Mouse (Mus musculus): ENCODE results near the gene Gnas.

Gene Gnas

GRCm38 (mm10) chr2:174284011-174284410 lies at the start of gene Gnas:
TSS of gene Gnas (plus strand) at chr2:174284320.
- peak in 1 of 2 experiments; percentile 35 for DNase-seq (ENCODE audit: low spot score in 2 of 2)

- no peak for DNase-seq (ENCODE audit: low spot score in 2 of 2)
Measured at GRCm38 (mm10) chr2:174242431-174242830, 41.7 kb upstream of the Gnas start.

GRCm38 (mm10) chr2:174251963-174252362 lies 32.2 kb upstream of the Gnas start:
- DNase-seq (ENCODE audit: low spot score in 2 of 2): no peak

GRCm38 (mm10) chr2:174257312-174257711 lies 26.8 kb upstream of the Gnas start:
- DNase-seq (ENCODE audit: low spot score in 2 of 2): no peak

- DNase-seq (ENCODE audit: low spot score in 2 of 2): no peak
Measured at GRCm38 (mm10) chr2:174260004-174260403, 24.1 kb upstream of the Gnas start.

GRCm38 (mm10) chr2:174260908-174261800 lies 23.0 kb upstream of the Gnas start:
- no peak for DNase-seq (ENCODE audit: low spot score in 2 of 2)

GRCm38 (mm10) chr2:174261801-174262200 lies 22.3 kb upstream of the Gnas start:
- DNase-seq (ENCODE audit: low spot score in 2 of 2): no peak

- DNase-seq (ENCODE audit: low spot score in 2 of 2): peak in 1 of 2 experiments; percentile 32
Measured at GRCm38 (mm10) chr2:174263110-174263815, 20.9 kb upstream of the Gnas start.

- no peak for DNase-seq (ENCODE audit: low spot score in 2 of 2)
Measured at GRCm38 (mm10) chr2:174264248-174264647, 19.9 kb upstream of the Gnas start.

- DNase-seq (ENCODE audit: low spot score in 2 of 2): no peak
Measured at GRCm38 (mm10) chr2:174270416-174270815, 13.7 kb upstream of the Gnas start.

- no peak for DNase-seq (ENCODE audit: low spot score in 2 of 2)
Measured at GRCm38 (mm10) chr2:174271459-174271858, 12.7 kb upstream of the Gnas start.

- DNase-seq (ENCODE audit: low spot score in 2 of 2): no peak
Measured at GRCm38 (mm10) chr2:174273131-174273530, 11.0 kb upstream of the Gnas start.

- DNase-seq (ENCODE audit: low spot score in 2 of 2): no peak
Measured at GRCm38 (mm10) chr2:174273961-174274360, 10.2 kb upstream of the Gnas start.

- DNase-seq (ENCODE audit: low spot score in 2 of 2): no peak
Measured at GRCm38 (mm10) chr2:174279771-174280170, 4.3 kb upstream of the Gnas start.

GRCm38 (mm10) chr2:174283341-174283740 lies 779 bp upstream of the Gnas start:
- no peak for DNase-seq (ENCODE audit: low spot score in 2 of 2)

- DNase-seq (ENCODE audit: low spot score in 2 of 2): no peak
Measured at GRCm38 (mm10) chr2:174284807-174285457, 812 bp downstream of the Gnas start.

- DNase-seq (ENCODE audit: low spot score in 2 of 2): no peak
Measured at GRCm38 (mm10) chr2:174285921-174286470, 1.9 kb downstream of the Gnas start.

GRCm38 (mm10) chr2:174287921-174288320 lies 3.8 kb downstream of the Gnas start:
- DNase-seq (ENCODE audit: low spot score in 2 of 2): no peak

GRCm38 (mm10) chr2:174288673-174289430 lies 4.7 kb downstream of the Gnas start:
- no peak for DNase-seq (ENCODE audit: low spot score in 2 of 2)

- DNase-seq (ENCODE audit: low spot score in 2 of 2): no peak
Measured at GRCm38 (mm10) chr2:174291029-174291661, 7.0 kb downstream of the Gnas start.

- no peak for DNase-seq (ENCODE audit: low spot score in 2 of 2)
Measured at GRCm38 (mm10) chr2:174291662-174292030, 7.5 kb downstream of the Gnas start.
